Mouse (Mus musculus) erythroblast, embryonic 14.5 days (primary cell): ENCODE data around the gene Psma5. TPM values are rescaled to one million over a fixed set of nuclear protein-coding genes. Genes with fewer than 3 reads are reported as not detected.
A peak's percentile ranks its signal among the peaks of the same experiment; 100 is the strongest.

Experiments
- H3K27me3 ChIP-seq: 2 replicates; pipeline ENCODE4 v1.6.1; 2012; ENCODE audit warnings: inconsistent platforms; ENCODE audit not compliant: control insufficient read depth
- H3K36me3 ChIP-seq: 2 replicates; pipeline ENCODE4 v1.6.1; 2012; ENCODE audit warnings: mild to moderate bottlenecking, inconsistent platforms; ENCODE audit not compliant: control insufficient read depth
- H3K4me1 ChIP-seq: 2 replicates; pipeline ENCODE4 v1.6.1; 2012; ENCODE audit warnings: inconsistent platforms; ENCODE audit not compliant: control insufficient read depth
- H3K4me3 ChIP-seq: replicated peaks from 2 replicates; pipeline ENCODE3; 2012; ENCODE audit warnings: moderate library complexity, mild to moderate bottlenecking, inconsistent platforms
- H3K9me3 ChIP-seq: 2 replicates; pipeline ENCODE4 v1.6.1; 2012; ENCODE audit warnings: low read length, inconsistent platforms, mixed read lengths; ENCODE audit not compliant: control insufficient read depth
- GATA1 ChIP-seq: IDR thresholded peaks from 2 replicates; pipeline ENCODE4 v1.6.1; 2012; ENCODE audit warnings: low read length, inconsistent platforms, mixed read lengths
- TAL1 ChIP-seq: IDR thresholded peaks from 3 replicates; pipeline ENCODE4 v1.6.1; 2012; ENCODE audit warnings: low read length, inconsistent platforms, mixed read lengths
- polyA plus RNA-seq: library from polyadenylated mRNA; stranded (reverse); fragments of >175 nt; gene quantifications from 2 replicates; pipeline ENCODE4 v1.2.3, GENCODE M21; 2012

Psma5 gene
- polyA plus RNA-seq, 1 experiment = 0.71 TPM

GRCm38 (mm10) chr3:108289311-108290130 lies 32.8 kb downstream of the Psma5 start:
- no peaks in the 10 kb centered on the region for H3K9me3 ChIP-seq
- H3K27me3 ChIP-seq = peaks cover 21% of the 10 kb centered on the region
- H3K4me3 ChIP-seq = no peak overlapping the region
- H3K4me1 ChIP-seq = peaks cover 11% of the 10 kb centered on the region
- no peaks in the 10 kb centered on the region for H3K36me3 ChIP-seq
- TF ChIP-seq GATA1 = no peak
- TF ChIP-seq TAL1 = no peak

- no peak overlapping the region for H3K4me3 ChIP-seq
- TF ChIP-seq TAL1 = no peak
- no peak for TF ChIP-seq GATA1
- no peaks in the 10 kb centered on the region for H3K9me3 ChIP-seq
- H3K36me3 ChIP-seq = no peaks in the 10 kb centered on the region
- H3K4me1 ChIP-seq = peaks cover 28% of the 10 kb centered on the region
- peaks cover 4% of the 10 kb centered on the region for H3K27me3 ChIP-seq
These were observed 34.5 kb downstream of the Psma5 start for GRCm38 (mm10) chr3:108291036-108291799.

GRCm38 (mm10) chr3:108294398-108294797 lies 37.7 kb downstream of the Psma5 start:
- no peaks in the 10 kb centered on the region for H3K36me3 ChIP-seq
- H3K27me3 ChIP-seq = no peaks in the 10 kb centered on the region
- TF ChIP-seq GATA1 (no peak), TAL1 (no peak)
- peaks cover 46% of the 10 kb centered on the region for H3K4me1 ChIP-seq
- H3K9me3 ChIP-seq = no peaks in the 10 kb centered on the region
- H3K4me3 ChIP-seq = no peak overlapping the region

GRCm38 (mm10) chr3:108295379-108296219 lies 38.9 kb downstream of the Psma5 start:
- Histone ChIP-seq H3K9me3 (no peaks in the 10 kb centered on the region), H3K4me1 (peaks cover 46% of the 10 kb centered on the region), H3K27me3 (no peaks in the 10 kb centered on the region), H3K36me3 (no peaks in the 10 kb centered on the region), H3K4me3 (peak overlapping the region; percentile 42)
- no peak for TF ChIP-seq GATA1
- TF ChIP-seq TAL1 = no peak

GRCm38 (mm10) chr3:108296220-108297049 lies 39.7 kb downstream of the Psma5 start:
- H3K9me3 ChIP-seq = no peaks in the 10 kb centered on the region
- no peaks in the 10 kb centered on the region for H3K36me3 ChIP-seq
- H3K4me3 ChIP-seq = peak overlapping the region; percentile 42
- H3K4me1 ChIP-seq = peaks cover 42% of the 10 kb centered on the region
- no peaks in the 10 kb centered on the region for H3K27me3 ChIP-seq
- TF ChIP-seq GATA1 (no peak), TAL1 (no peak)

GRCm38 (mm10) chr3:108297050-108297419 lies 40.3 kb downstream of the Psma5 start:
- H3K27me3 ChIP-seq = no peaks in the 10 kb centered on the region
- TF ChIP-seq TAL1 (no peak), GATA1 (no peak)
- H3K4me1 ChIP-seq = peaks cover 40% of the 10 kb centered on the region
- H3K9me3 ChIP-seq = no peaks in the 10 kb centered on the region
- no peak overlapping the region for H3K4me3 ChIP-seq
- H3K36me3 ChIP-seq = no peaks in the 10 kb centered on the region

- peaks cover 40% of the 10 kb centered on the region for H3K4me1 ChIP-seq
- H3K36me3 ChIP-seq = no peaks in the 10 kb centered on the region
- H3K9me3 ChIP-seq = no peaks in the 10 kb centered on the region
- TF ChIP-seq TAL1 (no peak), GATA1 (no peak)
- H3K27me3 ChIP-seq = no peaks in the 10 kb centered on the region
- H3K4me3 ChIP-seq = no peak overlapping the region
These were observed 41.2 kb downstream of the Psma5 start for GRCm38 (mm10) chr3:108297603-108298553.
